Comparison of ENCODE assay signal across 26 mouse cellular contexts in the genomic region with DNA sequence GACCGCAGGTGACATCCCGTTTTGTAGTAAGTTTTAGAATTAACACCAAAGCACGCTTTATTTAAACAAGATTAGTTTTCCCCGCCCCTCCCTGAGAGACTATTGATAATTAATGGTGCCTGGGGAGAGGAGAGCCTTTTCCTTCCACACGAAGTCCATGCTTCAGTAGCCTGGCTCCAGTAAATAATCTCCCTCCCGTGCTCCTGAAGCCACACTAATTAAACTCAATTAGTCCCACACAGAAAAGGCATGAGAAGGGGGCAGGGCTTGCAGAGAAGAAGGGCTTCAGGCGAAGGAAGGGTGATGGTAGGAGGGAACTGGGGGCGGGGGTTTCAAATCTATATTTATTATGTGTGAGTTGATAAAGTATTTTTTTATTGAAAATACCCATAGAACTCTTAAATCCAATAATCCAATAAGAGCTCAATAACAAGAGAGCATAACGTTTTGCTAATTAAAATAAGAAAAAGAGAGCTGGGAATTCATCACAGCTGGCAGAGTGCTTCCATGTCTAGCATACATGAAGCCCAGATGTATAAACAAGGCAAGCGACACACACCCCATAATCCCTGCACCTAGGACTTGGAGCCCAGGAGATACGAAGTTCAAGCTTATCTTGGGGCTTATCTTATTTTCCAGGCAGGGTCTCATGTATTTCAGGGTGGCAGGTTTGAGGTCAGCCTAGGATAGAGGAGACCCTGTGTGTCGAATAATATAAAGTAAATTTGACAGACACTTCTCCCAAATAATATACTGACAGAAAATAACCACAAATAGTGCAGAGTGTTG.
DNase-seq lines count a peak whose midpoint lies in the region; ATAC-seq and TF ChIP-seq lines count a peak whose summit lies in the region.
"Had no signal": no experiment of that assay in that cellular context is flagged by ENCODE, and none has a peak within 500 bp of the region (broad histone marks: within the 10 kb centered on the region; RNA-seq: fewer than 3 reads in every experiment).

No protein-coding gene starts in this region.

- no peak for TF ChIP-seq CTCF in brain, embryonic 14.5 days (IDR thresholded peaks at IDR 0.05; ENCODE audit: borderline replicate concordance, extremely low read depth, insufficient read depth, insufficient read length)

- H3K36me3 ChIP-seq in hindbrain, embryonic 12.5 days, result no peaks in the 10 kb centered on the region
- no peaks in the 10 kb centered on the region for H3K36me3 ChIP-seq in hindbrain, embryonic 16.5 days (ENCODE audit: control insufficient read depth, insufficient read depth, low read length)
- no peaks in the 10 kb centered on the region for H3K36me3 ChIP-seq in midbrain, embryonic 11.5 days (ENCODE audit: control insufficient read depth, insufficient read depth, low read length)
- no peaks in the 10 kb centered on the region for H3K36me3 ChIP-seq in midbrain, embryonic 10.5 days
- no peaks in the 10 kb centered on the region for H3K36me3 ChIP-seq in neural tube, embryonic 13.5 days
- H3K36me3 ChIP-seq: heart, embryonic 12.5 days; hindbrain, embryonic 10.5 days; limb, embryonic 15.5 days; stomach, embryonic 15.5 days had no signal

- peak; percentile 61; the same call in 1 of the 2 replicates for ATAC-seq in hindbrain, embryonic 12.5 days (ENCODE audit: low FRiP score)
- no peak for ATAC-seq in hindbrain, embryonic 16.5 days
- ATAC-seq in midbrain, embryonic 11.5 days (ENCODE audit: low FRiP score), result peak; percentile 22; the same call in 1 of the 2 replicates
- ATAC-seq in neural tube, embryonic 13.5 days (ENCODE audit: low read depth), result peak; percentile 61
- ATAC-seq in monocyte, adult 5-6 weeks (replicated peaks; ENCODE audit: insufficient number of reproducible peaks, low FRiP score, low TSS enrichment, poor library complexity, severe bottlenecking), result no peak
- ATAC-seq: inflammation-experienced regulatory T-cells, adult 6 months had no signal

- no peak overlapping the region for H3K27ac ChIP-seq in hindbrain, embryonic 12.5 days
- no peak overlapping the region for H3K27ac ChIP-seq in hindbrain, embryonic 16.5 days (ENCODE audit: low read depth, low read length)
- no peak overlapping the region for H3K27ac ChIP-seq in midbrain, embryonic 11.5 days (ENCODE audit: low read depth, low read length)
- H3K27ac ChIP-seq in midbrain, embryonic 10.5 days (replicated peaks), result no peak overlapping the region
- no peak overlapping the region for H3K27ac ChIP-seq in neural tube, embryonic 13.5 days (replicated peaks)
- H3K27ac ChIP-seq: hindbrain, embryonic 10.5 days; left cerebral cortex, adult 2 months; limb, embryonic 15.5 days; liver, embryonic 14.5 days; stomach, embryonic 15.5 days had no signal

- no peak for TF ChIP-seq POLR2A in brain, embryonic 14.5 days (IDR thresholded peaks at IDR 0.05; ENCODE audit: borderline replicate concordance, extremely low read depth, insufficient read depth, insufficient read length, poor library complexity, severe bottlenecking)

- no peaks in the 10 kb centered on the region for H3K27me3 ChIP-seq in hindbrain, embryonic 12.5 days
- H3K27me3 ChIP-seq in hindbrain, embryonic 16.5 days (replicated peaks; ENCODE audit: control insufficient read depth, insufficient read depth, low read length), result no peaks in the 10 kb centered on the region
- no peaks in the 10 kb centered on the region for H3K27me3 ChIP-seq in midbrain, embryonic 11.5 days (ENCODE audit: control insufficient read depth, insufficient read depth, low read length)
- no peaks in the 10 kb centered on the region for H3K27me3 ChIP-seq in midbrain, embryonic 10.5 days (ENCODE audit: low read depth, poor library complexity, severe bottlenecking)
- no peaks in the 10 kb centered on the region for H3K27me3 ChIP-seq in neural tube, embryonic 13.5 days
- H3K27me3 ChIP-seq: heart, embryonic 12.5 days; limb, embryonic 15.5 days; megakaryocyte, embryonic 14.5 days; stomach, embryonic 15.5 days had no signal

- H3K4me3 ChIP-seq in hindbrain, embryonic 12.5 days, result no peak overlapping the region
- H3K4me3 ChIP-seq in hindbrain, embryonic 16.5 days (ENCODE audit: low read length), result no peak overlapping the region
- no peak overlapping the region for H3K4me3 ChIP-seq in midbrain, embryonic 11.5 days (ENCODE audit: low read depth, low read length)
- H3K4me3 ChIP-seq in midbrain, embryonic 10.5 days, result no peak overlapping the region
- H3K4me3 ChIP-seq in neural tube, embryonic 13.5 days, result no peak overlapping the region
- H3K4me3 ChIP-seq: heart, embryonic 12.5 days; hindbrain, embryonic 10.5 days; left cerebral cortex, adult 2 months; limb, embryonic 15.5 days; megakaryocyte, embryonic 14.5 days; myocyte; stomach, embryonic 15.5 days had no signal

- 40% methylated on average over 12 of the region's 12 CpGs for WGBS in hindbrain, embryonic 12.5 days
- WGBS in hindbrain, embryonic 16.5 days, result 29% methylated on average over 12 of the region's 12 CpGs
- WGBS in midbrain, embryonic 11.5 days, result 20% methylated on average over 12 of the region's 12 CpGs
- 25% methylated on average over 12 of the region's 12 CpGs for WGBS in midbrain, embryonic 10.5 days
- 33% methylated on average over 12 of the region's 12 CpGs for WGBS in neural tube, embryonic 13.5 days

- no peak overlapping the region for H3K4me2 ChIP-seq in hindbrain, embryonic 12.5 days (replicated peaks)
- H3K4me2 ChIP-seq in hindbrain, embryonic 16.5 days (ENCODE audit: low read length), result no peak overlapping the region
- H3K4me2 ChIP-seq in midbrain, embryonic 11.5 days, result no peak overlapping the region
- no peak overlapping the region for H3K4me2 ChIP-seq in neural tube, embryonic 13.5 days
- H3K4me2 ChIP-seq: heart, embryonic 12.5 days; limb, embryonic 15.5 days; lung, embryonic 14.5 days; stomach, embryonic 15.5 days had no signal

- H3K9me3 ChIP-seq in hindbrain, embryonic 12.5 days (replicated peaks), result no peaks in the 10 kb centered on the region
- H3K9me3 ChIP-seq in hindbrain, embryonic 16.5 days (ENCODE audit: control insufficient read depth, low read length), result no peaks in the 10 kb centered on the region
- H3K9me3 ChIP-seq in midbrain, embryonic 11.5 days (ENCODE audit: control insufficient read depth, low read length), result no peaks in the 10 kb centered on the region
- no peaks in the 10 kb centered on the region for H3K9me3 ChIP-seq in midbrain, embryonic 10.5 days (replicated peaks)
- no peaks in the 10 kb centered on the region for H3K9me3 ChIP-seq in neural tube, embryonic 13.5 days
- H3K9me3 ChIP-seq: heart, embryonic 12.5 days; hindbrain, embryonic 10.5 days; limb, embryonic 15.5 days; stomach, embryonic 15.5 days had no signal

- H3K4me1 ChIP-seq in hindbrain, embryonic 12.5 days, result peaks cover 8% of the 10 kb centered on the region
- H3K4me1 ChIP-seq in hindbrain, embryonic 16.5 days (ENCODE audit: control insufficient read depth, insufficient read depth, low read depth, low read length), result no peaks in the 10 kb centered on the region
- peaks cover 2% of the 10 kb centered on the region; the same call in 1 of the 2 replicates for H3K4me1 ChIP-seq in midbrain, embryonic 11.5 days (ENCODE audit: control insufficient read depth, insufficient read depth, low read length)
- H3K4me1 ChIP-seq in midbrain, embryonic 10.5 days, result peaks cover 10% of the 10 kb centered on the region
- H3K4me1 ChIP-seq in neural tube, embryonic 13.5 days (replicated peaks), result peaks cover 18% of the 10 kb centered on the region
- H3K4me1 ChIP-seq: megakaryocyte, embryonic 14.5 days; stomach, embryonic 15.5 days had no signal

- no peak overlapping the region for H3K9ac ChIP-seq in hindbrain, embryonic 12.5 days
- no peak overlapping the region for H3K9ac ChIP-seq in hindbrain, embryonic 16.5 days (ENCODE audit: low read depth, low read length)
- H3K9ac ChIP-seq in midbrain, embryonic 11.5 days (ENCODE audit: low read length), result no peak overlapping the region
- no peak overlapping the region for H3K9ac ChIP-seq in neural tube, embryonic 13.5 days
- H3K9ac ChIP-seq: heart, embryonic 12.5 days; limb, embryonic 15.5 days; liver, embryonic 14.5 days; lung, embryonic 14.5 days; stomach, embryonic 15.5 days had no signal

- no peak for DNase-seq in midbrain, embryonic 11.5 days (ENCODE audit: low spot score, missing footprints)
- no peak for DNase-seq in midbrain, embryonic 10.5 days (ENCODE audit: low spot score)
- DNase-seq in brain, embryonic 14.5 days (ENCODE audit: low read depth), result peak; percentile 80
- DNase-seq: adrenal gland, postnatal 36 days; cerebellum, adult 11 months; gastrocnemius, postnatal 25 days; heart, adult 18-20 months; heart, postnatal 10 days; kidney, adult 2 months; left cerebral cortex, postnatal 4 days; right cerebral cortex, adult 18-20 months; thymus, postnatal 25 days had no signal

Comparison
In these comparisons a context has a peak if more than half of its experiments do, and no peak if none do; other contexts are left out.
1. ATAC-seq: peak in hindbrain, embryonic 12.5 days (single experiment), midbrain, embryonic 11.5 days (single experiment) and neural tube, embryonic 13.5 days (single experiment); none in hindbrain, embryonic 16.5 days (single experiment) and monocyte, adult 5-6 weeks (single experiment).